Mouse (Mus musculus): Measurements from ENCODE around the gene Cipc.

DNA sequence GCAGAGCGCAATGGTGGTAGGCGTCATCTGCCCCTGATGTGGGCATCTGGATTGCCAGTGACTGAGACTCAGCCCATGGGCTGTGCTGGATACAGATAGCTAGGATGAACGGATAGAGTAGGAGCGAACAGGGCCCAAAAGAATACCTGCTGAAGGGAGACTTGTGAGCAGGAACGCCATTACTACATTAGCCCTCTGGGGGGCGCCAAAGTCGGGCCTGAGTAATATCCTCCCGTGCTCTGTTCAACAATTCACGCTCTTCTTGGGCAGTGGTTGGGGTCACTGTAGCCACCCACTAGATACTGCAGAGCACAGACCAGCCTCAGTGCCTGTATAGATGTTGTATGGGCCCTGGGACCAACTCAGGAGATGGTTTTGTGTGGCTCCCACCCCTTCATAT lies 34.3 kb downstream of the Cipc start:
- no peak for TF ChIP-seq EP300 (IDR thresholded peaks at IDR 0.05; ENCODE audit: insufficient read depth, low read depth, low read length)
- TF ChIP-seq POLR2A (IDR thresholded peaks at IDR 0.05; ENCODE audit: insufficient read depth, low read depth, low read length) = no peak
- peak; percentile 61 for TF ChIP-seq CTCF (IDR thresholded peaks at IDR 0.05)

All from heart, adult 2 months (tissue).